8 mouse cellular contexts compared by ENCODE assay signal in genomic region chr13:115090977-115091445, GRCm38 (mm10). TPM values are rescaled to one million over a fixed set of nuclear protein-coding genes. Genes with fewer than 3 reads are reported as not detected.
DNase-seq lines count a peak whose midpoint lies in the region; ATAC-seq lines count a peak whose summit lies in the region.

No protein-coding gene starts in this region.

- peak overlapping the region; percentile 88 for H3K27ac ChIP-seq in lung, embryonic 15.5 days
- no peak overlapping the region; the same call in 1 of the 2 replicates for H3K27ac ChIP-seq in forebrain, embryonic 12.5 days
- H3K27ac ChIP-seq in liver, embryonic 12.5 days, result peak overlapping the region; percentile 98

- no peaks in the 10 kb centered on the region for H3K27me3 ChIP-seq in lung, embryonic 15.5 days
- no peaks in the 10 kb centered on the region for H3K27me3 ChIP-seq in forebrain, embryonic 12.5 days
- H3K27me3 ChIP-seq in liver, embryonic 12.5 days (replicated peaks), result no peaks in the 10 kb centered on the region
- H3K27me3 ChIP-seq in splenic B cell, adult 2 months (ENCODE audit: control insufficient read depth, insufficient read depth, low read length, poor library complexity, severe bottlenecking), result no peaks in the 10 kb centered on the region

- DNase-seq in lung, postnatal 36 days, result no peak
- peak; percentile 6 for DNase-seq in splenic B cell, adult 2 months (ENCODE audit: low read depth, low spot score)
- DNase-seq in urinary bladder, adult 2 months (ENCODE audit: low spot score), result no peak
- DNase-seq in yolk sac, embryonic 10.5 days (ENCODE audit: low spot score), result no peak
- DNase-seq in gastrocnemius, postnatal 25 days, result no peak

- peaks cover 32% of the 10 kb centered on the region for H3K4me1 ChIP-seq in lung, embryonic 15.5 days
- peaks cover 19% of the 10 kb centered on the region for H3K4me1 ChIP-seq in forebrain, embryonic 12.5 days
- H3K4me1 ChIP-seq in liver, embryonic 12.5 days, result peaks cover 41% of the 10 kb centered on the region

- 39% methylated on average over 9 of the region's 9 CpGs for WGBS in lung, embryonic 15.5 days
- WGBS in forebrain, embryonic 12.5 days, result 47% methylated on average over 9 of the region's 9 CpGs
- 28% methylated on average over 9 of the region's 9 CpGs for WGBS in liver, embryonic 12.5 days (ENCODE audit: insufficient replicate concordance)

- H3K9ac ChIP-seq in lung, embryonic 15.5 days, result peak overlapping the region; percentile 75
- H3K9ac ChIP-seq in forebrain, embryonic 12.5 days, result no peak overlapping the region
- peak overlapping the region; percentile 95 for H3K9ac ChIP-seq in liver, embryonic 12.5 days

- H3K4me3 ChIP-seq in lung, embryonic 15.5 days, result peak overlapping the region; percentile 65
- H3K4me3 ChIP-seq in forebrain, embryonic 12.5 days (replicated peaks), result peak overlapping the region; percentile 72
- peak overlapping the region; percentile 86 for H3K4me3 ChIP-seq in liver, embryonic 12.5 days

- peak overlapping the region; percentile 94 for H3K4me2 ChIP-seq in lung, embryonic 15.5 days
- H3K4me2 ChIP-seq in forebrain, embryonic 12.5 days, result peak overlapping the region; percentile 90
- H3K4me2 ChIP-seq in liver, embryonic 12.5 days, result peak overlapping the region; percentile 97

- H3K9me3 ChIP-seq in lung, embryonic 15.5 days, result no peaks in the 10 kb centered on the region
- H3K9me3 ChIP-seq in forebrain, embryonic 12.5 days, result peaks cover 4% of the 10 kb centered on the region; the same call in 1 of the 2 replicates
- no peaks in the 10 kb centered on the region for H3K9me3 ChIP-seq in liver, embryonic 12.5 days (replicated peaks)

- peaks cover 15% of the 10 kb centered on the region for H3K36me3 ChIP-seq in lung, embryonic 15.5 days
- H3K36me3 ChIP-seq in forebrain, embryonic 12.5 days (replicated peaks), result peaks cover 19% of the 10 kb centered on the region
- peaks cover 28% of the 10 kb centered on the region for H3K36me3 ChIP-seq in liver, embryonic 12.5 days
- no peaks in the 10 kb centered on the region for H3K36me3 ChIP-seq in splenic B cell, adult 2 months (ENCODE audit: control insufficient read depth, insufficient read depth, low read length, poor library complexity, severe bottlenecking)

- no peak for ATAC-seq in lung, embryonic 15.5 days (ENCODE audit: borderline replicate concordance, extremely low read depth, low FRiP score, low TSS enrichment)
- no peak for ATAC-seq in forebrain, embryonic 12.5 days (ENCODE audit: low FRiP score)
- ATAC-seq in liver, embryonic 12.5 days, result peak; percentile 48

RNA-seq across cellular contexts. Expression of gene Pelo, which starts 1.0 kb away (rescaled TPM):
- polyA plus RNA-seq in lung, embryonic 15.5 days (2015; fragmentation: Nextera tagmentation; extraction: Ambion mirVana), result 5.4 and 6.4 TPM in 2 replicates
- polyA plus RNA-seq in forebrain, embryonic 12.5 days (2016; fragmentation: Nextera tagmentation; extraction: Ambion mirVana), result 3.6 and 4.4 TPM in 2 replicates
- polyA plus RNA-seq in liver, embryonic 12.5 days (2016; fragmentation: Nextera tagmentation; extraction: Ambion mirVana), result 4.9 and 6.0 TPM in 2 replicates
- polyA plus RNA-seq in urinary bladder, adult 2 months (2012; rRNA removed), result 32.8 and 39.0 TPM in 2 replicates
- total RNA-seq in gastrocnemius, postnatal 25 days (2021), result 10 to 100 TPM in 1 of 2 experiments, 1 to 10 TPM in 1; 9.7 to 11.8 TPM

RNA-seq across cellular contexts. Expression of gene Gm49395, which starts 10.7 kb away (rescaled TPM):
- 6.8 and 7.6 TPM in 2 replicates for polyA plus RNA-seq in lung, embryonic 15.5 days (2015; fragmentation: Nextera tagmentation; extraction: Ambion mirVana)
- 1.6 and 3.6 TPM in 2 replicates for polyA plus RNA-seq in forebrain, embryonic 12.5 days (2016; fragmentation: Nextera tagmentation; extraction: Ambion mirVana)
- 2.6 and 2.9 TPM in 2 replicates for polyA plus RNA-seq in liver, embryonic 12.5 days (2016; fragmentation: Nextera tagmentation; extraction: Ambion mirVana)
- polyA plus RNA-seq in urinary bladder, adult 2 months (2012; rRNA removed), result 10.2 and 13.1 TPM in 2 replicates
- 1 to 10 TPM in 1 of 2 experiments, not detected in 1; 2.8 TPM for total RNA-seq in gastrocnemius, postnatal 25 days (2021)

RNA-seq across cellular contexts. Expression of gene Itga1, which starts 10.8 kb away (rescaled TPM):
- polyA plus RNA-seq in lung, embryonic 15.5 days (2015; fragmentation: Nextera tagmentation; extraction: Ambion mirVana), result 31.3 and 35.5 TPM in 2 replicates
- polyA plus RNA-seq in forebrain, embryonic 12.5 days (2016; fragmentation: Nextera tagmentation; extraction: Ambion mirVana), result 4.8 and 5.2 TPM in 2 replicates
- 3.4 and 3.6 TPM in 2 replicates for polyA plus RNA-seq in liver, embryonic 12.5 days (2016; fragmentation: Nextera tagmentation; extraction: Ambion mirVana)
- 48.4 and 68.4 TPM in 2 replicates for polyA plus RNA-seq in urinary bladder, adult 2 months (2012; rRNA removed)
- 10 to 100 TPM in 1 of 2 experiments, 1 to 10 TPM in 1; 9.8 to 12.3 TPM for total RNA-seq in gastrocnemius, postnatal 25 days (2021)
